Comparison of ENCODE assay signal across 23 mouse cellular contexts in the genomic region with DNA sequence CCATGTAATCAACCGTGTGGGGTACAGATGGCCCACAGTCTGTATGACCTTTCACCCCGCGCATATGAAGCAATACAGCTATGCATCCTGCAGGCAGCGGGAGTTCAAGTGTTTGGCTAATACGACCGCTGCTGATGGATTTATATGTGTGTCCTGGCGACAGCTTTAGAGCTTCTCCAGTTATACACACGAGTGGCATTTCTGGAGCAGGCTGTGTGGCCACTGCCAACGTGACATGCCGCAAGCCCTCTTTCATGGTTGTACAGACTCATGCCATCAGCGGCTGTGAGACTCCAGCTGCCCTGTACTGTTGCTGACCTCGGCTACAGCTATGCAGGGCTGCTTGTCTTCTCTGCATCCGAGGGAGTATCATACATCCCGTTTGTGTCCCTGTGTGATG. TPM values are rescaled to one million over a fixed set of nuclear protein-coding genes. Genes with fewer than 3 reads are reported as not detected.
DNase-seq lines count a peak whose midpoint lies in the region; ATAC-seq and TF ChIP-seq lines count a peak whose summit lies in the region.
"Had no signal": no experiment of that assay in that cellular context is flagged by ENCODE, and none has a peak within 500 bp of the region (broad histone marks: within the 10 kb centered on the region; RNA-seq: fewer than 3 reads in every experiment).

No protein-coding gene starts in this region.

- H3K27ac ChIP-seq in heart, embryonic 10.5 days: peak overlapping the region; percentile 81; the same call in 1 of the 2 replicates
- H3K27ac ChIP-seq in intestine, embryonic 14.5 days (ENCODE audit: low read depth): no peak overlapping the region
- H3K27ac ChIP-seq in intestine, embryonic 16.5 days (ENCODE audit: low read length): no peak overlapping the region
- no peak overlapping the region for H3K27ac ChIP-seq in lung, embryonic 16.5 days (ENCODE audit: low read length)
- H3K27ac ChIP-seq: kidney, embryonic 15.5 days; macrophage; midbrain, embryonic 13.5 days; neural tube, embryonic 13.5 days had no signal

- TF ChIP-seq CTCF in lung, adult 2 months (IDR thresholded peaks at IDR 0.05; ENCODE audit: insufficient read depth, low read length): no peak

- intact Hi-C loops in heart, postnatal 14 days (cut with DNase I): no loop called here

- 77% methylated on average over 14 of the region's 14 CpGs for WGBS in heart, embryonic 10.5 days
- 68% methylated on average over 14 of the region's 14 CpGs for WGBS in intestine, embryonic 14.5 days
- WGBS in intestine, embryonic 16.5 days: 70% methylated on average over 14 of the region's 14 CpGs
- WGBS in lung, embryonic 16.5 days: 53% methylated on average over 14 of the region's 14 CpGs
- 68% methylated on average over 14 of the region's 14 CpGs for WGBS in lung, adult 2 months

- H3K4me3 ChIP-seq in heart, embryonic 10.5 days: no peak overlapping the region
- H3K4me3 ChIP-seq in intestine, embryonic 14.5 days (ENCODE audit: low read depth, low read length): no peak overlapping the region
- H3K4me3 ChIP-seq in intestine, embryonic 16.5 days (ENCODE audit: low read length): no peak overlapping the region
- no peak overlapping the region for H3K4me3 ChIP-seq in lung, embryonic 16.5 days (ENCODE audit: low read length)
- H3K4me3 ChIP-seq in lung, adult 2 months (replicated peaks; ENCODE audit: extremely low read depth, low read depth, low read length): no peak overlapping the region
- H3K4me3 ChIP-seq: kidney, embryonic 15.5 days; midbrain, embryonic 13.5 days; neural tube, embryonic 13.5 days had no signal

- no peak for TF ChIP-seq POLR2A in lung, adult 2 months (IDR thresholded peaks at IDR 0.05; ENCODE audit: borderline replicate concordance, extremely low read depth, low read depth, low read length)

- no peak for DNase-seq in heart, embryonic 10.5 days (ENCODE audit: low spot score)
- DNase-seq in heart, postnatal 14 days: no peak
- no peak for DNase-seq in intestine, embryonic 14.5 days (ENCODE audit: low spot score)
- no peak for DNase-seq in lung, adult 2 months
- peak; percentile 49 for DNase-seq in mesoderm, embryonic 11.5 days (ENCODE audit: low read depth, low spot score)
- no peak for DNase-seq in urinary bladder, postnatal 14 days (ENCODE audit: low spot score)
- DNase-seq: cerebellum, adult 11-12 months; thymus, adult 18-20 months; thymus, postnatal 4 days had no signal

- H3K9ac ChIP-seq in intestine, embryonic 14.5 days (ENCODE audit: low read length): no peak overlapping the region
- H3K9ac ChIP-seq in intestine, embryonic 16.5 days (ENCODE audit: low read depth, low read length): no peak overlapping the region
- no peak overlapping the region for H3K9ac ChIP-seq in lung, embryonic 16.5 days (ENCODE audit: low read length)
- H3K9ac ChIP-seq: kidney, embryonic 15.5 days; midbrain, embryonic 13.5 days; neural tube, embryonic 13.5 days had no signal

- H3K27me3 ChIP-seq in heart, embryonic 10.5 days (ENCODE audit: insufficient read depth, poor library complexity, severe bottlenecking): no peaks in the 10 kb centered on the region
- H3K27me3 ChIP-seq in intestine, embryonic 14.5 days (replicated peaks; ENCODE audit: control insufficient read depth, insufficient read depth, low read length): no peaks in the 10 kb centered on the region
- H3K27me3 ChIP-seq in intestine, embryonic 16.5 days (replicated peaks; ENCODE audit: control insufficient read depth, insufficient read depth, low read length): no peaks in the 10 kb centered on the region
- H3K27me3 ChIP-seq in lung, embryonic 16.5 days (ENCODE audit: control insufficient read depth, insufficient read depth, low read depth, low read length): no peaks in the 10 kb centered on the region
- H3K27me3 ChIP-seq: kidney, embryonic 15.5 days; midbrain, embryonic 13.5 days; neural tube, embryonic 13.5 days had no signal

- H3K4me2 ChIP-seq in intestine, embryonic 14.5 days (ENCODE audit: low read length): no peak overlapping the region
- H3K4me2 ChIP-seq in intestine, embryonic 16.5 days (ENCODE audit: low read depth, low read length): no peak overlapping the region
- H3K4me2 ChIP-seq in lung, embryonic 16.5 days (ENCODE audit: low read depth, low read length): no peak overlapping the region
- H3K4me2 ChIP-seq: kidney, embryonic 15.5 days; midbrain, embryonic 13.5 days had no signal

- H3K36me3 ChIP-seq in heart, embryonic 10.5 days: no peaks in the 10 kb centered on the region
- H3K36me3 ChIP-seq in intestine, embryonic 14.5 days (ENCODE audit: control insufficient read depth, insufficient read depth, low read length): no peaks in the 10 kb centered on the region
- H3K36me3 ChIP-seq in intestine, embryonic 16.5 days (ENCODE audit: control insufficient read depth, insufficient read depth, low read length): no peaks in the 10 kb centered on the region
- no peaks in the 10 kb centered on the region for H3K36me3 ChIP-seq in lung, embryonic 16.5 days (ENCODE audit: control insufficient read depth, insufficient read depth, low read length)
- H3K36me3 ChIP-seq: kidney, embryonic 15.5 days; midbrain, embryonic 13.5 days; neural tube, embryonic 13.5 days had no signal

- H3K4me1 ChIP-seq in heart, embryonic 10.5 days: peaks cover 17% of the 10 kb centered on the region
- no peaks in the 10 kb centered on the region for H3K4me1 ChIP-seq in intestine, embryonic 14.5 days (replicated peaks; ENCODE audit: control insufficient read depth, insufficient read depth, low read length)
- H3K4me1 ChIP-seq in intestine, embryonic 16.5 days (ENCODE audit: control insufficient read depth, insufficient read depth, low read length): no peaks in the 10 kb centered on the region
- peaks cover 10% of the 10 kb centered on the region; the same call in 1 of the 2 replicates for H3K4me1 ChIP-seq in lung, embryonic 16.5 days (replicated peaks; ENCODE audit: control insufficient read depth, insufficient read depth, low read length)
- no peaks in the 10 kb centered on the region for H3K4me1 ChIP-seq in lung, adult 2 months (ENCODE audit: control insufficient read depth, insufficient read depth, low read length)

- H3K9me3 ChIP-seq in heart, embryonic 10.5 days: 0 out of 2 replicates have a peak, but pooled peaks cover 3% of the 10 kb centered on the region
- H3K9me3 ChIP-seq in intestine, embryonic 14.5 days (ENCODE audit: control insufficient read depth, low read length): 0 out of 2 replicates have a peak, but pooled peaks cover 3% of the 10 kb centered on the region
- no peaks in the 10 kb centered on the region for H3K9me3 ChIP-seq in intestine, embryonic 16.5 days (ENCODE audit: control insufficient read depth, low read length)
- H3K9me3 ChIP-seq in lung, embryonic 16.5 days (ENCODE audit: control insufficient read depth, low read length): no peaks in the 10 kb centered on the region; the same call in 1 of the 2 replicates
- H3K9me3 ChIP-seq: kidney, embryonic 15.5 days; midbrain, embryonic 13.5 days; neural tube, embryonic 13.5 days had no signal

- ATAC-seq in intestine, embryonic 14.5 days (replicated peaks; ENCODE audit: low FRiP score, low TSS enrichment, low read depth): 0 out of 2 replicates have a peak, but pooled peaks have one; percentile 20
- no peak; the same call in 1 of the 2 replicates for ATAC-seq in intestine, embryonic 16.5 days
- peak; percentile 10; the same call in 1 of the 2 replicates for ATAC-seq in lung, embryonic 16.5 days (ENCODE audit: low read depth)

RNA-seq across cellular contexts. Expression of gene Padi4, which starts 6.5 kb away (rescaled TPM):
- polyA plus RNA-seq in heart, embryonic 10.5 days (2016; fragmentation: Nextera tagmentation; extraction: Ambion mirVana): 1.9 and 2.9 TPM in 2 replicates
- under 1 TPM; 0.74 to 0.78 TPM for total RNA-seq in heart, postnatal 14 days (2021)
- polyA plus RNA-seq in intestine, embryonic 14.5 days (2014; fragmentation: Nextera tagmentation; extraction: Ambion mirVana): 2.2 TPM in 2 replicates
- 4.4 and 5.9 TPM in 2 replicates for polyA plus RNA-seq in intestine, embryonic 16.5 days (2015; fragmentation: Nextera tagmentation; extraction: Ambion mirVana)
- polyA plus RNA-seq in lung, embryonic 16.5 days (2015; fragmentation: Nextera tagmentation; extraction: Ambion mirVana): 1.8 and 2.3 TPM in 2 replicates
- polyA plus RNA-seq in lung, adult 2 months (2012; rRNA removed): 4.5 and 9.4 TPM in 2 replicates
- total RNA-seq: layer of hippocampus, postnatal 10 days had no signal

RNA-seq across cellular contexts. Expression of gene Padi3, which starts 29.9 kb away (rescaled TPM):
- 0.87 and 0.96 TPM in 2 replicates for polyA plus RNA-seq in heart, embryonic 10.5 days (2016; fragmentation: Nextera tagmentation; extraction: Ambion mirVana)
- total RNA-seq in heart, postnatal 14 days (2021): under 1 TPM; 0.07 to 0.17 TPM
- polyA plus RNA-seq in intestine, embryonic 14.5 days (2014; fragmentation: Nextera tagmentation; extraction: Ambion mirVana): 0.09 TPM in 1 of 2 replicates, not detected in the other
- 0.51 and 0.56 TPM in 2 replicates for polyA plus RNA-seq in intestine, embryonic 16.5 days (2015; fragmentation: Nextera tagmentation; extraction: Ambion mirVana)
- 0.28 and 0.35 TPM in 2 replicates for polyA plus RNA-seq in lung, embryonic 16.5 days (2015; fragmentation: Nextera tagmentation; extraction: Ambion mirVana)
- 0.21 and 0.34 TPM in 2 replicates for polyA plus RNA-seq in lung, adult 2 months (2012; rRNA removed)
- total RNA-seq: adrenal gland, postnatal 36 days; left cerebral cortex, adult 8-10 months had no signal
- polyA plus RNA-seq: forebrain, embryonic 11.5 days; neural tube, embryonic 13.5 days; stomach, embryonic 14.5 days had no signal

RNA-seq across cellular contexts. Expression of gene Padi6, which starts 38.1 kb away (rescaled TPM):
- not detected in 2 replicates for polyA plus RNA-seq in heart, embryonic 10.5 days (2016; fragmentation: Nextera tagmentation; extraction: Ambion mirVana)
- total RNA-seq in heart, postnatal 14 days (2021): not detected
- 0.07 TPM in 1 of 2 replicates, not detected in the other for polyA plus RNA-seq in intestine, embryonic 14.5 days (2014; fragmentation: Nextera tagmentation; extraction: Ambion mirVana)
- 0.07 TPM in 2 replicates for polyA plus RNA-seq in intestine, embryonic 16.5 days (2015; fragmentation: Nextera tagmentation; extraction: Ambion mirVana)
- not detected in 2 replicates for polyA plus RNA-seq in lung, embryonic 16.5 days (2015; fragmentation: Nextera tagmentation; extraction: Ambion mirVana)
- polyA plus RNA-seq in lung, adult 2 months (2012; rRNA removed): not detected in 2 replicates
- total RNA-seq: adrenal gland, postnatal 36 days; granulocyte monocyte progenitor cell, adult 5-6 weeks; hematopoietic stem cell, adult 5-6 weeks had no signal
- polyA plus RNA-seq: C2C12; kidney, embryonic 15.5 days; macrophage; midbrain, embryonic 13.5 days; neural tube, embryonic 13.5 days; stomach, embryonic 14.5 days had no signal
